19 mouse cellular contexts compared by ENCODE assay signal in the genomic region with DNA sequence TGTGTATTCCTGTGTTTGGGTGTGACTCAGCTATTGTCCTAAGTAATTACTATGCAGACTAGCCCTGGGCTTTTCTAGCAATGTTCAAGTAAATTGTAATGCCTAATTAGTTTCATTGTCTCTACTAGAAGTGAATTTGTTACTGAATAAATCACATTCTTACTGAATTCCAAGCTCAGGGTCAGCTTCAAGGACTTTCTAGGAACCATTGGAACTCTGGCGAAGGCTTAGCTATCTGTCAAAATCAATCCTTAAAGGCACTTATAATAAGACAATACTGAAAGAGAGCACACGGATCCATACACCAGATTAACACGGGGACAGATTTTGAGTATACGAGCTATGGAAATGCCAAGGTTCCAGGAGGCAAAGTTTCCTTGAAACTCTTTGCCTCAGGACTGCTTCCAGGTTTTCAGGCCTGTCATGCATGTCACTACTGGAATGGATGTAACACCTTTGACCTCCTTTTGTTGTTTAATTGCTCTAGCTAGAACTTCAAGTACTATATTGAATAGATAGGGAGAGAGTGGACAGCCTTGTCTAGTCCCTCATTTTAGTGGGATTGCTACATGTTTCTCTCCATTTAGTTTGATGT. TPM values are rescaled to one million over a fixed set of nuclear protein-coding genes. Genes with fewer than 3 reads are reported as not detected.
"Had no signal": no experiment of that assay in that cellular context is flagged by ENCODE, and none has a peak within 500 bp of the region (broad histone marks: within the 10 kb centered on the region; RNA-seq: fewer than 3 reads in every experiment).

No protein-coding gene starts in this region.

RNA-seq across cellular contexts. Expression of a gene that starts 30.6 kb away (rescaled TPM):
- polyA plus RNA-seq: cortical plate, adult 2 months; embryonic facial prominence, embryonic 10.5 days; embryonic facial prominence, embryonic 11.5 days; embryonic facial prominence, embryonic 12.5 days; embryonic facial prominence, embryonic 13.5 days; embryonic facial prominence, embryonic 14.5 days; embryonic facial prominence, embryonic 15.5 days; erythroblast, embryonic 14.5 days; forebrain, embryonic 10.5 days; forebrain, embryonic 11.5 days; forebrain, embryonic 12.5 days; forebrain, embryonic 13.5 days; forebrain, embryonic 14.5 days; forebrain, embryonic 15.5 days; forebrain, embryonic 16.5 days; forebrain, postnatal 0 days; frontal cortex, adult 2 months; gonadal fat pad, adult 2 months; heart, adult 2 months had no signal
